Mouse (Mus musculus): ENCODE results near the gene Gm10964.

GRCm38 (mm10) chr3:103780271-103780670, 41.1 kb downstream of the Gm10964 start:
- no peak for TF ChIP-seq CTCF (IDR thresholded peaks at IDR 0.05; ENCODE audit: extremely low read depth, insufficient read length, insufficient replicate concordance, low read depth, low read length)
- TF ChIP-seq POLR2A (IDR thresholded peaks at IDR 0.05; ENCODE audit: low read depth, low read length) = no peak
